Mouse (Mus musculus): Measurements from ENCODE around the gene Kcnma1. TPM values are rescaled to one million over a fixed set of nuclear protein-coding genes. Genes with fewer than 3 reads are reported as not detected.

Kcnma1 gene
- polyA plus RNA-seq, 1 experiment from 2014 or later, result 6.0 TPM

DNA sequence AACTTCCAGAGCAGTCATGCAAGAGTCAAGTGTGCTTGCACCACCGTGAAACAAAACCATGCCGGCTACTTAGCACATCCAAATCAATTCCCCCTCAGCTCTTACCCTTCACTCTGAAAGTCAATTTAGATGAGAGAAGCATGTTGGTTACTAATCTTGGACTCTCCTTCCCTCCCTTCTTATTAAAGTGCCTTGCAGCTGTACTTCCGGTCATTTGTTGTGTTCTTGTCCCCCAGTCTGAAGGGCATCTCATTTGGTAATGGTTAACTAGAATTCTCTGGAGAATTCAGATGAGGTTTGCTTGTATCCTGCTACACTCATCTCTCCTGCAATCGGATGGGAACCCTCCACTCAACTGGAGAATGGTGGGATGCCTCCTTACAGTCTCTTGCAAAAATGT is 267.3 kb downstream of the Kcnma1 start:
- Histone ChIP-seq H3K4me3 (ENCODE audit: low read length) (no peak overlapping the region), H3K4me1 (ENCODE audit: control insufficient read depth, insufficient read depth, low read length) (no peaks in the 10 kb centered on the region), H3K27me3 (replicated peaks; ENCODE audit: control insufficient read depth, insufficient read depth, low read length) (no peaks in the 10 kb centered on the region), H3K9ac (ENCODE audit: low read depth, low read length) (no peak overlapping the region), H3K4me2 (ENCODE audit: low read depth, low read length) (no peak overlapping the region), H3K27ac (ENCODE audit: low read length) (no peak overlapping the region), H3K9me3 (ENCODE audit: control insufficient read depth, low read length) (no peaks in the 10 kb centered on the region), H3K36me3 (ENCODE audit: control insufficient read depth, insufficient read depth, low read length) (no peaks in the 10 kb centered on the region)
- ATAC-seq, result no peak
- 83% methylated on average over 4 of the region's 4 CpGs for WGBS

DNA sequence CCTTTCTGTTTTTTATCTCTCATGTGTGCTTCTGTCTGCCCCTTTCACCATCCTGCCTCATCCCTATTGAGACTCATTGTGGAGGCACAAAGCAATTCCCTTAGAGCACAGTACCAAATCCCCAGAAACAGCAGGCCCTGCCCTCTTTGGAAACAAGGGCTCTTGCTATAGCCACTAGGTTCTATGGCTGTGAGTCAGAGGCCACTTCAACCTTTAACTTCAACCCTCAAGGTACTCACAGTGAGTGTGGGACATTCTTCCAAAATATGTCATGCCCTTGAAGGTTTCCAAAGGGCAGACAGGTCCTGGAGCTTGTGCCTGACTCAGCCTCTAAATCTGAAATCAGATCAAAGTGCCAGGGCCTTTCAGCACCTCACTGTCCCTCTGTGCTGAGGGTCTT is 272.8 kb downstream of the Kcnma1 start:
- no peaks in the 10 kb centered on the region for H3K36me3 ChIP-seq (ENCODE audit: control insufficient read depth, insufficient read depth, low read length)
- ATAC-seq, result no peak
- H3K4me1 ChIP-seq (ENCODE audit: control insufficient read depth, insufficient read depth, low read length), result no peaks in the 10 kb centered on the region

DNA sequence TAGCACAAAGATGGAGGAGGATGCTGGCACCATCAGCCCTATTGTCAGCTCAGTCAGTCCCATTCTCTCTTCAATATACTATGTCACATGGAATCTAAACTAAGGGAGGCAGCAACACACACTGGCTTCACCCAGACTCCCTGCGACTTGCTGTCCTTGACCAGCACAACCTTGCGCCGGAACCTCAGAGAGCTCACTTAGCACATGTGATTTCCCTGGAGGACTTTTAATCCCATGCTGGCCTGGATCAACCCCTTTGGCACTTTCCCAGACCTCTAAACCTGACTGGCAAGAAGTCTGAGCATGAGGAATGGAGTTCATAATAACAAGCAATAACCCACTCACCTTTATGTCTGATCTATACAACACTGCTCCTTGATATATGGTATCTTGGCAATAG is 280.1 kb downstream of the Kcnma1 start:
- H3K4me2 ChIP-seq (ENCODE audit: low read depth, low read length), result no peak overlapping the region
- WGBS, result 87% methylated on average over 3 of the region's 3 CpGs

More for the DNA sequence above, 272.8 kb downstream of the Kcnma1 start:
- no peak overlapping the region for H3K4me3 ChIP-seq (ENCODE audit: low read length)
- H3K9ac ChIP-seq (ENCODE audit: low read depth, low read length), result no peak overlapping the region
- no peak overlapping the region for H3K4me2 ChIP-seq (ENCODE audit: low read depth, low read length)
- no peak overlapping the region for H3K27ac ChIP-seq (ENCODE audit: low read length)
- no peaks in the 10 kb centered on the region for H3K27me3 ChIP-seq (replicated peaks; ENCODE audit: control insufficient read depth, insufficient read depth, low read length)
- H3K9me3 ChIP-seq (ENCODE audit: control insufficient read depth, low read length), result no peaks in the 10 kb centered on the region

DNA sequence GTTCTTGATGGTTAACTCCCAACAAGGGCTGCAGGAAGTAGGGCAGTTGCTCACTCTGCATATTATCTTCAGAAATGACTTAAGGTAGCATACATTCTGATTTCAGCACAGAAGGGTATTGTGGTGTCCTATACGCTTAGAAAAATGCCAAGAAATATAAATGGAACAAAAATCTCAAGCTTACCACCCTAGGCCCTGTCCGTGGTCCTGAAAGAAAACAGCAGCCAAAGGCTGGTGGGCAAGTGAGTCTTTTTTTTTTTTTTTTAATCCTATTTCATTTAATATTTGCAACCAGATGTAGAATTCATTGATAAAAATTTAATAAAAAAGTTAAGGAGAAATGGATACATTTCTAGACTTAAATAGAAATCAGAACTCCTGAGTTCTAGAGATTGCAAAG is 284.9 kb downstream of the Kcnma1 start:
- no peaks in the 10 kb centered on the region for H3K4me1 ChIP-seq (ENCODE audit: control insufficient read depth, insufficient read depth, low read length)
- 48% methylated on average over 2 of the region's 2 CpGs for WGBS
- no peaks in the 10 kb centered on the region for H3K9me3 ChIP-seq (ENCODE audit: control insufficient read depth, low read length)
- no peak overlapping the region for H3K9ac ChIP-seq (ENCODE audit: low read depth, low read length)
- H3K4me2 ChIP-seq (ENCODE audit: low read depth, low read length), result no peak overlapping the region
- H3K27ac ChIP-seq (ENCODE audit: low read length), result no peak overlapping the region
- no peaks in the 10 kb centered on the region for H3K27me3 ChIP-seq (replicated peaks; ENCODE audit: control insufficient read depth, insufficient read depth, low read length)
- no peaks in the 10 kb centered on the region for H3K36me3 ChIP-seq (ENCODE audit: control insufficient read depth, insufficient read depth, low read length)
- no peak overlapping the region for H3K4me3 ChIP-seq (ENCODE audit: low read length)
- no peak for ATAC-seq

More for the DNA sequence above, 280.1 kb downstream of the Kcnma1 start:
- H3K27ac ChIP-seq (ENCODE audit: low read length), result no peak overlapping the region
- H3K4me1 ChIP-seq (ENCODE audit: control insufficient read depth, insufficient read depth, low read length), result no peaks in the 10 kb centered on the region
- no peak overlapping the region for H3K4me3 ChIP-seq (ENCODE audit: low read length)
- H3K9ac ChIP-seq (ENCODE audit: low read depth, low read length), result no peak overlapping the region
- ATAC-seq, result no peak
- no peaks in the 10 kb centered on the region for H3K9me3 ChIP-seq (ENCODE audit: control insufficient read depth, low read length)
- H3K36me3 ChIP-seq (ENCODE audit: control insufficient read depth, insufficient read depth, low read length), result no peaks in the 10 kb centered on the region
- H3K27me3 ChIP-seq (replicated peaks; ENCODE audit: control insufficient read depth, insufficient read depth, low read length), result no peaks in the 10 kb centered on the region

DNA sequence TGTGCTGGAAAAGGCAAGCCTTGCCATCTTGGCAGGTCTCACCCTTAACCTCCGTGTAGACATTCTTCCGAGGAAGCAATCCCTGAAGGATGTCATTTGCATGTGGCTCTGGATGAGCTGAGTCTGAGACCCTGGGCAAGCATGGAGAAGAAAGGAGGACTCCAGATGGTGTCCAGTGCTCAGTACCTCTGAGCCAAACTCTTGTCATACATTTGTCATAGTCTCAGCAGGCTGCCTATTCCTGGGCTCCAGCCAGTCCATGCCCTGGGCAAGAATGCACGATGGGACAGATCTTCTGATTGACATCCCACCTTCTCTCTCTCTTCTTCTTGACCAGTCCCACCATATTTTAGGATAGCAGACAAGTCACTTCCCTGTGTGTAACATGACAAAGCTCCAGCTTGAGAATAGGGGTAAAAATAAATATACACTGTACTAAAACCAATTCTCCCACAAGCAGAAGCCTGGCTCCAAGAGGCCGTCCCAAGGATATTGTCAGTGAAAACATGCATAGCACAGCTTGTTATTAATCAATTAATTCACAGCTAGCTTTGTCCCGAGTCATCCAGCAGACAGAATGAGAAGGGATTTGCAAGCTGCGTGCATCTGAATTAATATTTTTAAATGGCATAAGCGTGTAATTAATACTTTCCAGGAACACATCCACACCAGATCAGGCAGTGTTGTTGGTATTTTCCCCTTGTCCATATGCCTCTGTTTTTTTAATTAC is 290.4 kb downstream of the Kcnma1 start:
- WGBS, result 73% methylated on average over 7 of the region's 7 CpGs
- Histone ChIP-seq H3K27me3 (replicated peaks; ENCODE audit: control insufficient read depth, insufficient read depth, low read length) (no peaks in the 10 kb centered on the region), H3K4me2 (ENCODE audit: low read depth, low read length) (no peak overlapping the region), H3K4me3 (ENCODE audit: low read length) (no peak overlapping the region), H3K36me3 (ENCODE audit: control insufficient read depth, insufficient read depth, low read length) (no peaks in the 10 kb centered on the region), H3K9me3 (ENCODE audit: control insufficient read depth, low read length) (no peaks in the 10 kb centered on the region), H3K4me1 (ENCODE audit: control insufficient read depth, insufficient read depth, low read length) (no peaks in the 10 kb centered on the region), H3K9ac (ENCODE audit: low read depth, low read length) (no peak overlapping the region), H3K27ac (ENCODE audit: low read length) (no peak overlapping the region)
- ATAC-seq, result no peak

DNA sequence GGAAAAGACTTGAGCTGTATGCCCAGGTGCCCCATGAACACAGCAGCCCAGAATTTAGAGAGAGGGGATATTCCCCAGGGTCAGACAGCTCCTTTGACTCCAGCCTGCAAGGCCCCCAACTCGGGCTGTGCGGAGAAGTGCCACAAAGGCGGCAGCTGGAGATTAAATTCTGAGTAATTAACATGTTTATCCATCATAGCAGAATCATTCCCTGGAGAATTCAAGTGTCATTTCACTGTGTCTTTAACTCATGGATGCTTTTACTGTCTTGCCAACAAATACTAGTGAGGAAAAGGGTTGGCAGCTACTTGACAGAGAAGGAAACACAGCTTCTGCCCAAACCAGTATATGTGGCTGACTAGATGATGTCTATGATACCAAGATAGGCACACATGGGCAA is 295.0 kb downstream of the Kcnma1 start:
- Histone ChIP-seq H3K27me3 (replicated peaks; ENCODE audit: control insufficient read depth, insufficient read depth, low read length) (no peaks in the 10 kb centered on the region), H3K4me1 (ENCODE audit: control insufficient read depth, insufficient read depth, low read length) (no peaks in the 10 kb centered on the region), H3K36me3 (ENCODE audit: control insufficient read depth, insufficient read depth, low read length) (no peaks in the 10 kb centered on the region), H3K9me3 (ENCODE audit: control insufficient read depth, low read length) (no peaks in the 10 kb centered on the region), H3K27ac (ENCODE audit: low read length) (no peak overlapping the region), H3K4me2 (ENCODE audit: low read depth, low read length) (no peak overlapping the region), H3K4me3 (ENCODE audit: low read length) (no peak overlapping the region), H3K9ac (ENCODE audit: low read depth, low read length) (no peak overlapping the region)
- WGBS, result 72% methylated on average over 3 of the region's 3 CpGs
- ATAC-seq, result no peak

DNA sequence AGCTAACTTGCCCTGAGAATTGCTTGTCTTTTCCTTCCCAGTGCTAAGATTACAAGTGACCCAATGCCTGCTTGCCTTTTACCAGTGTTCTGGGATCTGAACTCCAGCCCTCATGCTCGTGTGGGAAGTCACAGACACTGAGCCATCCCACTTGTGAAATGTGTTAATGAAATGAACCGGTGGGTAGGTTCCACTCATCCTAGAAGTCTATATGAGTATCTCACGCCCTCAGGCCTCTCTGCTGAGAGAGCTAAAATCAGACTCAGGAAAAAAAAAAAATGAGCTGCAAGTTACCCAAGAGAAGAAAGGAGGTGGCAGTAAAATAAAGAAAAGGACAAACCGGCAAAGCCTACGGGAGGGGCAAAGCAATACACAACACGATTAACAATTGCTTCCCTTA is 295.6 kb downstream of the Kcnma1 start:
- Histone ChIP-seq H3K4me2 (ENCODE audit: low read depth, low read length) (no peak overlapping the region), H3K9me3 (ENCODE audit: control insufficient read depth, low read length) (no peaks in the 10 kb centered on the region)

DNA sequence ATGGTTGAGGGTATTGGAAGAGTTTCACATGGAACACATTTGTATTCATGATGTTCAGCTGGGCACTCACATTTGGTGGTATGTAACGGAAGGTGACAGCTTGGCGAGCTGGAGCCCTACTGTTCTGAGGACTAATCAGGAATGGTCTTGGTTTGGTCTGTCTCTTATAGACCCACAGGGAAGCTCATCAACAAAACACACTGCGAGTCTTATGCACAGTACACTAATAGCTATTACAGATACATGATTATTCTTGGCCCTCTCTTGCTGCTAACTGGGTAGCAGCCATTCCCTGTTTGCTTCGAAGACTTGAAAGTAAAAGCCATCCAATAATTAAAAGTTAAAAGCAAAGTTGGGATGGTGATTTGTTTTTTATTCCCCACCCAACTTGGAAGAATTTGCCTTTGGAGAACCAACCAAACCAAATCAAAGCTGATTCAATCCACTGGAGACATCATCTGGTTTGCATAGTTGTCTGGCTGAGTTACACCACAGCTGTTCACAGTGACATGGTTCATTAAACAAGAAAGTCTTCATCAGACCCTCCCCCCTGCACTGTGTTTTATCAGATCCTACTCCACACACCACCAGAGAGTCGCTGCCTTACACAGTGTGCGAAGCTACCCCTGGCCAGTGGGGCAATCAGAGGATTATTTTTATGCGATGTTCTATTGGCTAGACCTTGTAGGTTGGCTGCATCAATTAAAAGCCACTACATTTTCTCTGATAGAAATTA is 299.7 kb downstream of the Kcnma1 start:
- Histone ChIP-seq H3K4me1 (ENCODE audit: control insufficient read depth, insufficient read depth, low read length) (no peaks in the 10 kb centered on the region), H3K9me3 (ENCODE audit: control insufficient read depth, low read length) (no peaks in the 10 kb centered on the region), H3K9ac (ENCODE audit: low read depth, low read length) (no peak overlapping the region), H3K4me2 (ENCODE audit: low read depth, low read length) (no peak overlapping the region), H3K27ac (ENCODE audit: low read length) (no peak overlapping the region), H3K4me3 (ENCODE audit: low read length) (no peak overlapping the region), H3K36me3 (ENCODE audit: control insufficient read depth, insufficient read depth, low read length) (no peaks in the 10 kb centered on the region), H3K27me3 (replicated peaks; ENCODE audit: control insufficient read depth, insufficient read depth, low read length) (no peaks in the 10 kb centered on the region)
- no peak for ATAC-seq
- 77% methylated on average over 7 of the region's 7 CpGs for WGBS

More for the DNA sequence above, 295.6 kb downstream of the Kcnma1 start:
- Histone ChIP-seq H3K9ac (ENCODE audit: low read depth, low read length) (no peak overlapping the region), H3K4me3 (ENCODE audit: low read length) (no peak overlapping the region), H3K27ac (ENCODE audit: low read length) (no peak overlapping the region), H3K36me3 (ENCODE audit: control insufficient read depth, insufficient read depth, low read length) (no peaks in the 10 kb centered on the region), H3K27me3 (replicated peaks; ENCODE audit: control insufficient read depth, insufficient read depth, low read length) (no peaks in the 10 kb centered on the region), H3K4me1 (ENCODE audit: control insufficient read depth, insufficient read depth, low read length) (no peaks in the 10 kb centered on the region)
- ATAC-seq, result no peak
- 84% methylated on average over 6 of the region's 6 CpGs for WGBS

DNA sequence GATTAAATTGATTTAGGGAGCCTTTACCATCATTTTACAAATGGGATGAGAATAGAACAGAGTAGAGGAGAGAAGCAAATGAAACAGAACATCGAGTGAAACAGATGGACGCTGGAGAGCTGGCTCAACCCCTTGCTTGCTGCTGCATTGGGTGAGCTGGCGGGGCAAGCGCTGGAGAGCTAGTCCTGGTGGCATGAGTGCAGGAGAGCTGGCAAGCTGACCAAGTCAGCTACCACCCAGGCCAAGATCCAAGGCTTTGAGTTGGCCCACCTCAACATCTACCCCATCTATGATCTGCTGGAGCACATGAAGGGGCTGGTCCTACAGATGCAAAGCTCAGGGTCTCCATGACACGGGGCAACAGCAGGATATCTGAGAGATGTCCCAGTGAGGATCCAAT is 301.4 kb downstream of the Kcnma1 start:
- no peak for ATAC-seq
- WGBS, result 84% methylated on average over 5 of the region's 5 CpGs
- H3K27me3 ChIP-seq (replicated peaks; ENCODE audit: control insufficient read depth, insufficient read depth, low read length), result no peaks in the 10 kb centered on the region
- no peaks in the 10 kb centered on the region for H3K36me3 ChIP-seq (ENCODE audit: control insufficient read depth, insufficient read depth, low read length)
- H3K4me3 ChIP-seq (ENCODE audit: low read length), result no peak overlapping the region
- H3K4me2 ChIP-seq (ENCODE audit: low read depth, low read length), result no peak overlapping the region
- H3K4me1 ChIP-seq (ENCODE audit: control insufficient read depth, insufficient read depth, low read length), result no peaks in the 10 kb centered on the region
- H3K9ac ChIP-seq (ENCODE audit: low read depth, low read length), result no peak overlapping the region
- H3K27ac ChIP-seq (ENCODE audit: low read length), result no peak overlapping the region
- H3K9me3 ChIP-seq (ENCODE audit: control insufficient read depth, low read length), result no peaks in the 10 kb centered on the region
